Mouse (Mus musculus): ENCODE measurements around the gene Trim63. TPM values are rescaled to one million over a fixed set of nuclear protein-coding genes. Genes with fewer than 3 reads are reported as not detected.
"Not testable (repeated sequence)": the region's sequence is repeated elsewhere in the genome, so short reads cannot be mapped to it uniquely, and the experiment has no call there.

Trim63 gene
- total RNA-seq, 2 experiments from 2014 or later = not detected

DNA sequence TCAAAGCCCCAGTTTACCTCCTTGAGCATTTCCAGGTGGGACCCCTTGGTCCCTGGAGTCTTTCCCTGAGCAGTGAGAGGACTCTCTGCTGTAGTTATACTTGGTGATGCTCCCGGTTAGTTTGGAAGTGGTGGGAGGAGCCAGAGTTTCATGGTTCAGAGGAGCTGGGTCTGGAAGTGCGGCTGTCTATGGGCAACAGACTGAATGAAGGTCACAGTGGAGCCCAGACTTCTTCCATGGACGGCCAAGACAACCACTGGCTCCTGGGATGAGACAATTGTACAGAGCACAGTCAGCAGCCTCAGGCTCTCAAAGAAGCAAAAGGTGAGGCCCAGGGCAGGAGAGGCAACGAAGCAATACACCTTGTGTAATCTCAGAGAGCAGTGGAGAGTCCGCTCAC, 15.4 kb downstream of the Trim63 start:
- DNase-seq (ENCODE audit: extremely low spot score in 1 of 2, low spot score in 1 of 2) = no peak

DNA sequence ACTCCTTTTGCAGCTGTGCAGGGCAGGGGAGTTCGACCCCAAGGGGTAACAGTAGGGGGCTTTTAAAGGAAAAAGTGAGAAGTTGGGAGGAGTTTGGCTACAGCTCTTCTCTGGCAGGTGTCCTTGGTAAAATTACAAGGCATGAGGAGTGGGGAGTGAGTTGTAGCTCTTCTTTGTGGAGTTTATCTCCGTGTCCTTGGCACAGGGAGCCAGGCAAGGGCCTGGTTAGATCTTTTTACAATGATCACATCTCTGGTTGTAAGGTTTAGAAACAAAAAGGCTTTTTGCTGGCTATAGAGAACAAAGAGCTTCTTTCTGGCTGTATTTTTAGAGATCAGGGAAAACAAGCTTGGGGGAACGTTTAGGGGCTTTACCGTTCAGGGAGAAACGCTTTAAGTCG, 26.3 kb downstream of the Trim63 start:
- not testable (repeated sequence) for DNase-seq (ENCODE audit: extremely low spot score in 1 of 2, low spot score in 1 of 2)

DNA sequence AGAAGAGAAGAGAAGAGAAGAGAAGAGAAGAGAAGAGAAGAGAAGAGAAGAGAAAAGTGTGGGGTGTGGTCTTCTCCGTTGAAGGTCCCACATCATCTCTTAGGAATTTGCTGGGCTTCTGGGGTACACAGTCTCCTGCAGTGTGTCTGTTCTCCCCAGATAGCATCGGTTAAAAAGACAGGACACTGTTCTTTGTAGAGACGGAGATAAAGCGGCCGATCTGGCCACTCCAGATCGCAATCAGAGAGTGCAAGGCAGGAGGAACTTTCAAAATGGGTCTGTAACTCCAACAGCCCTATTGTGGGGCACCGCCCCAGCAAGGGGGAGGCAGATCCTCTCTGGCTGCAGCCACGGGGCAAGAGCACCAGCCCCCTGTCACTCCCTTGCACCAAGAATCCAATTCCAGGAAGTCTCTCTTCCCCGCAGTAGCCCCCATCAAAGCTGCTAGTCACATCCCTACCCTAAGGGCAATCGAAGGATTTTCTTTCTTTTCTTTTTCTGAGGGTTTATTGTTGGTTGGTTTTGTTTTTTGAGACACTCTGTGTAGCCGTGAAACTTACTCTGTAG, 27.4 kb downstream of the Trim63 start:
- no peak for DNase-seq (ENCODE audit: extremely low spot score in 1 of 2, low spot score in 1 of 2)

DNA sequence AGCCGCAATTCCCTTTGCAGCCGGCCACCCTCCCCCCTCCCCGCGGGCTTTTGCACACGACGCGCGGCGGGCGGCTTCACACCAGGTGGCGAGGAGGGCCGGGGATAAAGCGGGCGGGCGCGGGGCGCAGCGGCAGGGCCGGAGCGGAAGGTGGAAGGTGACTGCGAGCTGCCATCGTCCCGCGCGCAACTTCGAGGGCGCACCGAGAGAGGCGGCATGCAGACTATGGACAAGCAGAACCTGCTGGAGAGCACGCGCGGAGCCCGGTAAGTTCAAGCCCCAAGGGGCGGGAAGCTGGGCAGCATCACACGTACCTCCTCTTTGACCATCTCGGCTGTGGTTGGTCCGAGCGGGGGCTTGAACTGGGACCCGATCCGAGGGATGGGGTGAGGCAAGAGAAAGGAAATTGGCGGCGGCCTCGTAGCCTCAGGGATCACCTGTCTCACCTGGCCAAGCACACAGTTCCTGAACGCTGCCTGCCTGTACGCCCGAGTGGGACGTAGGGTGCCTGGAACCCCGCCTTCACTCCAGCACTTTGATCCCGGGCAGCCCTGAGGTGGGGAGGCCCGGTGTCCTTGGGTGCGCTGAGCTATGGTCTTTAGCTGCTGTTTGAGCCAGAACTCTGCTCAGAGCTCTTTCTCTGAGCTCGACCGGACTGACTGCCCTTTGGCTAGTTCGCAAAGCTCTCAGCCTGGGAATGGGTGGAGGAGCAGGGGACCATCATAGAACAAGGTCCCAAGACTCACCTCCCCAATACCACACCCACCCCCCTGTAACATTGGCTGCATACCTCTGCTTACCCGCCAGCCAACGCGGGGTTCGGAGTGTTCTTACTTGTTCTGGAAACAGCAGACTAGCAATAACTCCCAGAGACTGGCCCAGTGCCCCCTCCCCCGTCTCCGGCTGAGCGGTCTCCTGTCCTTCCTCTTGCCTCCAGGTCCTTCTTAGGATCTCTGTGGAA, 28.4 kb downstream of the Trim63 start, which contains the start of gene Slc30a2:
TSS of gene Slc30a2 (plus strand) at position 111 of the 961 bp plus-strand sequence.
- no peak for DNase-seq (ENCODE audit: extremely low spot score in 1 of 2, low spot score in 1 of 2)

DNA sequence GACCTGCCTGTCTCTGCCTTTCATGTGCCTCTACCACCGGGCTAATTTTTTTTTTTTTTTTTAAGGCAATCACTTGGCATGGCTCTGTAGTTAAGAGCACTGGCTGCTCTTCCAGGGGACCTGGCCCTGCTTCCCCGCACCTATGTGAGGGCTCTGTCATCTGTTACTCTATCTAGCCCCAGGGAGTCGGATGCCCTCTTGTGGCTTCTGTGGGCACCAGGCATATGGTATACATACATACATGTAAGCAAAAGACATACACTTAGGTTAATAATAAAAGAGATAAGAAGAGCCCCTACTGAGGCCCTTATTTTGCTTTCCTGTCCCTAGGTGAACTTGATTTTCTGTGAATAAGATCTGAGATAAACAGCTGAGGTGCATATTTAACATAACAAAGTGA, 29.7 kb downstream of the Trim63 start:
- no peak for DNase-seq (ENCODE audit: extremely low spot score in 1 of 2, low spot score in 1 of 2)

DNA sequence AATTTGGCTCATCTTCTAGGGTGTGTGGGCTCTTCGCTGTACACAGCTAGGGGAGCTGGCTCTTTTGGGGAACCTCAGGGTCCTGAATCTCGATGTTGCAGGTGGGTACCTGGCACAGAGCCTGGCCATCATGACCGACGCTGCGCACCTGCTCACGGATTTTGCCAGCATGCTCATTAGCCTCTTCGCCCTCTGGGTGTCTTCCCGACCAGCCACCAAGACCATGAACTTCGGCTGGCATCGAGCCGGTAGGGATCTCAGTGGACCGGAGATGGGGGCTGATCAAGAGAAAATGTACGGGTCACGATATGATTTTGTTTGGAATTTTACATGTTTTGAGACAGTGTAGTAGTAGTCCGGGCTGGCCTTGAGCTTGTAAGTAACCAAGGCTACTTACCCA, 30.9 kb downstream of the Trim63 start:
- DNase-seq (ENCODE audit: extremely low spot score in 1 of 2, low spot score in 1 of 2) = no peak

DNA sequence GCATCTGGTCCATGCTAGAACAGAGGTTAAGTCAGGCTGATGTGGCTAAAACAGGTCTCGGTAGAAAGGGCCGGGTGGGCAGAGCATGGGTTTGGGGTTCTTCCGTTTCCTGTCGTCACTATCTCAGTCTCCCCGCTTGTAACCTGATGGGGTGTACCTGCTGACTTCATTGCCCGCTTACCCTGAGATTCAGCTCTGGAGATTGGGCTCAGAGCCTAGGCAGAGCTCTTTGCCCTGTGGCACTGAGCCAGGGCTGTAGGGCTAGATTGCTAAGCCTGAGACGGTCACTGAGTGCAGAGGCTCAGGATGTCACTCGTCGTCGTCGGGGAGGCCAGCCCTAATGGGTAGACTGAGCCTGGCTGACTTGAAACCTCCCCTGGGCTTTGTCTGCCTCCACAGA, 33.2 kb downstream of the Trim63 start:
- no peak for DNase-seq (ENCODE audit: extremely low spot score in 1 of 2, low spot score in 1 of 2)

DNA sequence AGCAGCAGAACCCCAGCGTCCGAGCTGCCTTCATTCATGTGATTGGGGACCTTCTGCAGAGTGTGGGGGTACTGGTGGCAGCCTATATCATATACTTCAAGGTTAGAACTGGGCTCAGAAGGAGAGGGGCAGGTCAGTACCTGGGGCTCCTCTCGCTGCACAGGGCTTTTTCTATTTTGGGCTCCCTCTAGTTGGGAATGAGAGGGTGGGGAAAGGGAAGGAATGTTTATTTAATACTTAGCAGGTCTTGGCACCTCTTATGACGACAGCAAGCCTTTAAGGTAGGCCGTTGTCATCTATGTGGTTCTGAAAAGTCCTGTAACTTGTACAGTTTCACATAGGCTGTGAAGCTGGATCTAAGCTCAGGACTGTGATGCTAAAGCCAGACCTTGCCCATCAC, 33.6 kb downstream of the Trim63 start:
- DNase-seq (ENCODE audit: extremely low spot score in 1 of 2, low spot score in 1 of 2) = no peak

DNA sequence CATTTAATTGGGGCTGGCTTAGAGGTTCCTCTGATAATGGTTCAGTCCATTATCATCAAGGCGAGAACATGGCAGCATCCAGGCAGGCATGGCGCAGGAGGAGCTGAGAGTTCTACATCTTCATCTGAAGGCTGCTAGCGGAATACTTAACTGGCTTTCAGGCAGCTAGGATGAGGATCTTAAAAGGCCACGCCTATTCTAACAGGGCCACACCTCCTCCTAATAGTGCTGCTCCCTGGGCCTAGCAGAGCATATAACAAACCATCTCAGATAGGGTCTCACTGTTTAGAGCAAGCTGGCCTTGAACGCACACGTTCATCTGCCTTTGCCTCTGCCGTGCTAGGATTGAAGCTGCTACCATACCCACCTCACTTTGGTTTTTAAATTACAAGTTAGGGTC, 34.9 kb downstream of the Trim63 start:
- DNase-seq (ENCODE audit: extremely low spot score in 1 of 2, low spot score in 1 of 2) = no peak

DNA sequence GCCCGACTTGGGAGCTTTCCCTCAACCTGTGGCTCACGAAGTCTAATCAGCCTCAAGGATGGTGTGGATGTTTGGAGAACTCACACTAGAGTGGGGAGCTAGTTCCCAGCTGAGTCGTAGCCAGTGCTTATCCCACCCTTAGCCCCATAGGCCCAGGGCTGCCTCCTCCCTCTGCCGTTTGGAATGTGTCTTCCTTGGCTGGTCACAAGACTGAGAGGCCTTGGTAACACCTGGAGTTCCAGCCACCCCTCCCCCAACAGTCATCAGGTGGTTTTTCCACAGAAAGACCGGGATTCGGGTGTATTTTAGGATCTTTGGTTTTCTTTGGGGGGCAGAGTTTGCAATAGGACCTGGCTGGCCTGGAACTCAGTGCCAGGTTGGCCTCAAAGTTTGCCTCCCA, 35.7 kb downstream of the Trim63 start:
- DNase-seq (ENCODE audit: extremely low spot score in 1 of 2, low spot score in 1 of 2) = no peak

DNA sequence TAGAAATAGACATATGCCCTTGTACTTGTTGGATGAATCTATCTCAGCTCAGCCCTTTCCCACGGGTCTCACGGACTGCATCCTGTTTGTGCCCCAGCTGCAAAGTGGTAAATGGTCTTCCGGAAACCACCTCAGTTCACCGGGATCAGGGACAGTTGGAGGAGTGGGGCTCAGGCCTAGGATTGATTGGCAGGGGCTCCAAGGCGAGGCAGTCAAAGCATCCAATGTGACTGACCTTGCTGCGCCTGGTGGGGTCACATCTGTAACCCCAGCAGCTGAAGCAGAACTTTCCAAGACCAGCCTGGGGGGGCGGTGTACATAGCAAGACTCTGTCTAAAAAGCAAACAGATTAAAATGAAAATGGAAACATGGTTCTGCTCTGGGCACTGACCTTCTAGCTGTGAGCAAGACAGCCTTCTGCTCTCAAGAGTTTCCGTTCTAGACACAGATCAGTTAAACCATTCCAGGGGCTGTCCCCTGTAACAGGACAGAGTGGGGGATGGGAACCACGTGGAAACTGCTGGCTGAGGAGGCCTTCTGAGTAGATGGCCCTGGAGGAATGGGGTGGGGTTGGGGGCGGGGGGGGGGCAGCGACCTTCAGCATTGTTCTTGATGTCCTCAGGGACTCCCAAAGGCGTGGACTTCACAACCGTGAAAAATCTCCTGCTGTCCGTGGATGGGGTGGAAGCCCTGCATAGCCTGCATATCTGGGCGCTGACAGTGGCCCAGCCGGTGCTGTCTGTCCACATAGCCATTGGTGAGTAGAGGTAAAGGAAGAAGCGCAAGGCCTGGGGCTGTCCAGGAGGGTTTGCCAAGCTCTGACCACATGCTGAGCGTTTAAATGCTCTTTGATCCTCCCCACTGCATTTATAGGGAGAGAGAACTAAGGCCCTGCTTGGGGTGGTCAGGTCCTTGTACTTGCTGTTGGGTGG, 36.7 kb downstream of the Trim63 start:
- DNase-seq (ENCODE audit: extremely low spot score in 1 of 2, low spot score in 1 of 2) = no peak

DNA sequence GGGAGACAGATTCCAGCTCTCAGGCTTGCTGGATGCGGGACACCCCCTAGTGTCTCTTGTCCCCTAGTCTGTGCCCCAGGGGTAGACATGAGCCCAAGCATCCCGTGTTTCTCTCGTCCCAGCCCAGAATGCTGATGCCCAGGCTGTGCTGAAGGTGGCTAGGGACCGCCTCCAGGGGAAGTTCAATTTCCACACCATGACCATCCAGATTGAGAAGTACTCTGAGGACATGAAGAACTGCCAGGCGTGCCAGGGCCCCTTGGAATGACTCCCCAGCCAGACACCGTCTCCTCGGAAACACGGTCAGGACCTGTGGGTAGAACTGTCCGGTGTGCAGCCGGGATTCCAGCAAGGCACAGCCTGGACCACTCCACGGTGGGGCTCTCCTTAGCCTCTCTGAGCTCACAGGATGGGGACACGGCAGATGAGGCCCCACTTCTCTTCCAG, 37.4 kb downstream of the Trim63 start:
- no peak for DNase-seq (ENCODE audit: extremely low spot score in 1 of 2, low spot score in 1 of 2)

DNA sequence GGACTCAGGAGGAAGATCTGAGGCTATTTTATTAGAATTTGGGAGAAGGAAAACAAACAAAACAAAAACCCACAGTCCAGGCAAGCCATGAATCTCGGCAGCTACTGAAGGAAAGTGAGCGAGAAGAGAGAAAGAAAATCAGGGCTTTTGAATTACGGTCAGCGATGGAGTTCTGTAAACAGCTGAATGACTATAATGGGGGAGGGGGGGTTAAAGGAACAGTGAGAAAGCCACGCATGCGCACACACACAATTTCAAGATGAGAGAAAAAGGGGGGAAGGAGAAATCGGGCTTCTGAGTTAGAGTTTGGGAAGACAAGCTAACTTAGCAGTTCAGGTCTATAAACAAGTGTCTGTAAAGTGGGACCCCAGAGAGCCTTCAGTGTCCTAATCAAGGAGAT, 38.0 kb downstream of the Trim63 start:
- DNase-seq (ENCODE audit: extremely low spot score in 1 of 2, low spot score in 1 of 2) = no peak

DNA sequence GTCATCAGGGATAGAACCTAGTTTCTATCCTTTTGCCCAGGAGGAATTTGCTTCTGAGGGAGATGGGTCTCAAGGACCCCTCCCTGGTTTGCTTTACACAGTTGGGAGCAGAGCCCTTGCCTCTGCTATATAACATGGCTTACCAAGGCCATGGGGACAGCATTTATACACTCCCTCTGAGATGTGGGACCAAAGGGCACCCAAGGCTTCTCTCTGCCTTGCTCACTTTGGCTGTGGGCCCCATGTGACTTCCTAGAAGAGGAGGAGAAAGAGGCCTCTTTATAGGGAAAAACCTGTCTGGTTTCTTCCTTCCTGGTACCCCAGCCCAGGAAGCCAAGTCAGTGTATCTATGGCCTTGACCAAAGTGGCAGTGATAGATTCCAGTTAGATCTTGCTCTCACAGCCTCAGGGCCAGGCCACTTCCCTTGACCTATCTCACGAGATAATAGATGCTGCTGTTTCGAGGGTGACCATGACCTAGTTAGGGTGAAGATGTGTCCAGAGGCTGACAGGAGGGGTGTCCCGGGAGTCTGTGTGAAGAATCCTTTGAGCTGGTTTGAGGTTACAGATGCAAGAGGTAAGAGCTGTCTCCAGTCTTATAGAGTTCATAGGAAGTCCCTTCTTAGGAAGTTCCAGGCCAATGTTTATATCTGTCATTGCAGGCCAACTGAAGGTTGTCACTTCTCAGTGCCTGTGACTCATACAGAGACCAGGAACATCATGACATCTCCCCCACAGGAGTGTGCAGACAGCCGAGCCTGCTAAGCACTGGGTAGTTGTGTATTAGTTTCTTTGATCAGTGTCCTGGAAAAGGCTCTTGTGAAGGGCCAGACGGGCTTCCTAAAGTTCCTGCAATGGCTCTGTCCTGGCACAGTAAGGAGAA, 38.8 kb downstream of the Trim63 start:
- DNase-seq (ENCODE audit: extremely low spot score in 1 of 2, low spot score in 1 of 2) = no peak

DNA sequence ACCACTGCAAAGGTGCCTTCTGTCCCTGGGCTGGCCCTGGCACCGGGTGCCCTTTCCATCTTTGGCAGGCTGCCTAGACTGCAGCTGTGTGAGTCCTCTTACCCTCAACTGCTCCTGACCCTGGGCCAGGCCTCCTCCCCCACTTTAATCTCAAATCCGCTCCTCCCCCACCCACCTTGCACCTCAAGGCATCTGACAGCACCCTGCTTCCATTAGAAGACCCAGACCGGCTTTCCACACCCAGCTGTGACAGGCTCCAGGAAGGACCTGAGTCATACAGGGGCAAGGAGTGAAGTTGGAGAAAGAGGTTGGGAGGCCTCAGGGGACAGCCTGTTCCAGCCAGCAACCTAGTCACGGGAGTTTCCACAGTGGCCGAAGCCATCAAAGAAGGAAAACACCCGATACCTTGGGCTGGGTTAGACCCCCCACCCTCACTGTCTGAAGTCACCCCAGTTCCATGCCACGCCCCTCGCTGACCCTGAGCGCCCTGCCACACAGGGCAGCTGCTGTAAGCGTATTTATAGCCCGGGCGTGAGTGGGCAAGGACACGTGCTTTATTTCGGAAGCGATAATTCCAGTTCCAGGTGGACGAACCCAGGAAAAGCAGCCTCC, 41.0 kb downstream of the Trim63 start:
- DNase-seq (ENCODE audit: extremely low spot score in 1 of 2, low spot score in 1 of 2) = no peak

DNA sequence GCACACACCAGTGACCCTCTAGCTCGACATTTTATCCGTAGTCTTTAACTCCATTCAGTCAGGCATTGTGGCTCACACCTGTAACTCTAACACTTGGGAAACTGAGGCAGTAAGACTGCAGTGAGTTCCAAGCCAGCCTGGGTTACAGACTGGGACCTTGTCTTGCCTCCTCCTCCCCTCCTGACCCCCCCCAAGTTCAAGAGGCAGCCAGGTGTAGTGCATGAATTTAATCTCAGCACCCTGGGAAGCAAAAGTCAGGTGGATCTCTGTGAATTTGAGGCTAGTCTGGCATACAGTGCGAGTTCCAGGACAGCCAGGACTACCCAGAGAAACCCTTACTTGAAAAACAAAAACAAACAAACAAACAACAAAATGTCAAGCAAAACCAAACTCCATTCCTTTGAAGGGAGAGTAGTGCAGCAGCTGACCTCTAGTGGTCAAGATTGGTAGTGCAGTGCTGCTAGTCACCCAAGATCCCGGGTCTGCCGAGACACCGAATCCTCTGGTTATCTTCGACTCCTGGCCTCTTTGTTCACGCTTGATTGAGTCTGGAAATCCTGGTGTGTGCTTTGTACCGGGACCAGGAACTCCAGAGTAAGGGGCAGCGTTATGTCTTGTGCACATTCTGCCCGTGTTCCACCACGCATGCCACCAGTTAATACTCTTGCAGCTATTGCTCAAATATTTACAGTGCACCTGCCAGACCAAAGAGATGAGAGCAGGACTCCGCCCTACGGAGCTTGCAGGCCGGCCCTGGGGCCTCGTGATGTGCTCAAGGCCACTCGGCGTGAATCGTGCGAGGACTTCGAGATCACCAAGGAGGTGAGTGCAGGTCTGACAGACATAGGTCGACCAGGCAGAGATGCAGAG, 41.9 kb downstream of the Trim63 start:
- DNase-seq (ENCODE audit: extremely low spot score in 1 of 2, low spot score in 1 of 2) = peak; percentile 65 to 94

DNA sequence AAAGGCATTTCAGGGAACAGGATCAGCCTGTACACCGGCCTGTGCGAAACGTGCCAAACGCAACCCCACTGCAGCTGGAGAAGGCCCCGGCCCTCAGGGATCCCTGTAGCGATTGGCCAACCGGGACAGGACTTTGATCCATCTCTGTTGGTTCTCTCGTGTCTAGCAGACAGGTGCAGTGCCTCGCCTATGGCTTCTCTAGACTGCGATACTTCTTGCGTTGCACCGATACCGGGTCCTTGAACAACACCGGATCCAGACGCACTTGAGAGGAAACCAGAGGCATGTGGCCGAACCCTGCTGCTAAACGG, 42.5 kb downstream of the Trim63 start:
- DNase-seq (ENCODE audit: extremely low spot score in 1 of 2, low spot score in 1 of 2) = no peak

DNA sequence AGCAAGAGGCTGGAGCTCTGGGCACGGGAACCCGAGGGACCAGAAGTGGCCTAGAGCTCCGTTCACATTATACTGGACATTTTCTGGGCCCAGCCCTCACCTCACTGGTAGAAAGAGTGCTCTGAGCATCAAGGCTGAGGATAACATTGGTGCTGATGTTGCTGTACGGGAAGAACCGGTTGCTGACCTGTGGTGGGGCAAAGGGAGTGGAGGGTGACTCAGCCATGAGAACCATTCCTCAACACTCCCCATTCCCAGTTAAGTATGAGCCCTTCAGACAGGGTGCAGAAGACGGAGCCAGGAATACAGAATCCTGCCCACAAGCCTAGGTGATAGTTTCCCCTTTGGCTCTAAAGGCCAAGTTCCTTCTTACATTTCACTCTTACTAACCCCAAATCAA, 44.7 kb downstream of the Trim63 start:
- DNase-seq (ENCODE audit: extremely low spot score in 1 of 2, low spot score in 1 of 2) = no peak

DNA sequence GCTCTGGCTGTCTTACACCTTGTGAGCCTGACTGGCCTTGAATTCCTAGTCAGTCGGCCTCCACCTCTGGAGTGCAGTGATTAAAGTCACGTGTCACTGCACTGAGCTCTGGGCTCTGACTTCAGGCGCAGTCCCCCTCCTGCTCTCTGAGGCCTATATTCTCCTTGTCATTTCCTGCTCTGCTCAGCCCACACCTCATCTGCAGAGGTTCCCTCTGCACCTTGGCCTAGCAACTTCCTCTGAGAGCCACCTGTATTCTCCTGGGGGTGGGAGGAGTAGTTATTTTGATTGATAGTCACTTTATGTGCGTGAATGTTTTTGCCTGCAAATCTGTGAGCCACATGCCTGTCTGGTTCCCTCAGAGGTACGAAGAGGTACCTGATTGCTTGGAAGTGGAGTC, 46.3 kb downstream of the Trim63 start:
- no peak for DNase-seq (ENCODE audit: extremely low spot score in 1 of 2, low spot score in 1 of 2)

All from layer of hippocampus, postnatal 25 days (tissue).